Mouse (Mus musculus): ENCODE measurements around the gene Rad52. TPM values are rescaled to one million over a fixed set of nuclear protein-coding genes. Genes with fewer than 3 reads are reported as not detected.

The Rad52 gene
- total RNA-seq, 1 experiment: 21.9 TPM

GRCm38 (mm10) chr6:119903081-119903789 lies 737 bp downstream of the Rad52 start:
- DNase-seq (ENCODE audit: low read depth, low spot score): no peak
- TF ChIP-seq ZC3H11A (IDR thresholded peaks at IDR 0.05; ENCODE audit: borderline replicate concordance, low read depth, low read length) (no peak), CHD2 (IDR thresholded peaks at IDR 0.05; ENCODE audit: low read depth, low read length) (no peak), HCFC1 (IDR thresholded peaks at IDR 0.05; ENCODE audit: borderline replicate concordance, insufficient read depth, low read length) (no peak), MAFK (IDR thresholded peaks at IDR 0.05; ENCODE audit: insufficient read depth, low read depth, low read length) (no peak), ZNF384 (IDR thresholded peaks at IDR 0.05; ENCODE audit: low read depth, low read length) (no peak)
- Histone ChIP-seq H3K9ac (ENCODE audit: insufficient read depth, low read depth, low read length, poor library complexity, severe bottlenecking) (peak overlapping the region; percentile 94), H3K36me3 (ENCODE audit: control insufficient read depth, insufficient read depth, low read length, poor library complexity, severe bottlenecking) (peaks cover 3% of the 10 kb centered on the region; the same call in 1 of the 2 replicates), H3K27ac (ENCODE audit: insufficient read depth, low read depth, low read length, poor library complexity, severe bottlenecking) (no peak overlapping the region), H3K9me3 (ENCODE audit: control insufficient read depth, insufficient read depth, low read depth, low read length) (no peaks in the 10 kb centered on the region), H3K4me3 (ENCODE audit: insufficient read depth in 1 of 2, low read depth in 1 of 2, low read length in 2 of 2, poor library complexity in 1 of 2, severe bottlenecking in 1 of 2) (peak overlapping the region; percentile 86 to 88), H3K4me1 (ENCODE audit: control insufficient read depth in 2 of 2, insufficient read depth in 2 of 2, low read length in 2 of 2, poor library complexity in 1 of 2) (no peaks in the 10 kb centered on the region)
- in situ Hi-C loops (cut with MboI; ENCODE audit: low sequenced_read_pairs in 2 of 2, unreplicated experiment in 2 of 2): loop anchor here (25.0 kb wide), 1 partner anchor 416 kb away; the partner anchor contains the start of gene Fbxl14 (in 2 of the 2)

GRCm38 (mm10) chr6:119905461-119905860 lies 3.0 kb downstream of the Rad52 start:
- no peak for DNase-seq (ENCODE audit: low read depth, low spot score)
- peaks cover 3% of the 10 kb centered on the region; the same call in 1 of the 2 replicates for H3K36me3 ChIP-seq (ENCODE audit: control insufficient read depth, insufficient read depth, low read length, poor library complexity, severe bottlenecking)
- H3K9ac ChIP-seq (ENCODE audit: insufficient read depth, low read depth, low read length, poor library complexity, severe bottlenecking): no peak overlapping the region
- in situ Hi-C loops (cut with MboI; ENCODE audit: low sequenced_read_pairs in 2 of 2, unreplicated experiment in 2 of 2): loop anchor here (25.0 kb wide), 1 partner anchor 418 kb away; the partner anchor contains the start of gene Fbxl14 (in 2 of the 2)
- no peaks in the 10 kb centered on the region for H3K9me3 ChIP-seq (ENCODE audit: control insufficient read depth, insufficient read depth, low read depth, low read length)
- TF ChIP-seq HCFC1 (IDR thresholded peaks at IDR 0.05; ENCODE audit: borderline replicate concordance, insufficient read depth, low read length): no peak
- no peak for TF ChIP-seq ZC3H11A (IDR thresholded peaks at IDR 0.05; ENCODE audit: borderline replicate concordance, low read depth, low read length)
- TF ChIP-seq ZNF384 (IDR thresholded peaks at IDR 0.05; ENCODE audit: low read depth, low read length): no peak
- TF ChIP-seq CHD2 (IDR thresholded peaks at IDR 0.05; ENCODE audit: low read depth, low read length): no peak
- no peak for TF ChIP-seq MAFK (IDR thresholded peaks at IDR 0.05; ENCODE audit: insufficient read depth, low read depth, low read length)
- no peak overlapping the region for H3K27ac ChIP-seq (ENCODE audit: insufficient read depth, low read depth, low read length, poor library complexity, severe bottlenecking)
- H3K4me3 ChIP-seq (ENCODE audit: insufficient read depth in 1 of 2, low read depth in 1 of 2, low read length in 2 of 2, poor library complexity in 1 of 2, severe bottlenecking in 1 of 2): no peak overlapping the region
- no peaks in the 10 kb centered on the region for H3K4me1 ChIP-seq (ENCODE audit: control insufficient read depth in 2 of 2, insufficient read depth in 2 of 2, low read length in 2 of 2, poor library complexity in 1 of 2)

- in situ Hi-C loops (cut with MboI; ENCODE audit: low sequenced_read_pairs in 2 of 2, unreplicated experiment in 2 of 2): loop anchor here (25.0 kb wide), 1 partner anchor 425 kb away; the partner anchor contains the start of gene Fbxl14 (in 2 of the 2)
- TF ChIP-seq HCFC1 (IDR thresholded peaks at IDR 0.05; ENCODE audit: borderline replicate concordance, insufficient read depth, low read length) (no peak), ZNF384 (IDR thresholded peaks at IDR 0.05; ENCODE audit: low read depth, low read length) (no peak), CHD2 (IDR thresholded peaks at IDR 0.05; ENCODE audit: low read depth, low read length) (no peak), ZC3H11A (IDR thresholded peaks at IDR 0.05; ENCODE audit: borderline replicate concordance, low read depth, low read length) (no peak), MAFK (IDR thresholded peaks at IDR 0.05; ENCODE audit: insufficient read depth, low read depth, low read length) (no peak)
- no peak overlapping the region for H3K27ac ChIP-seq (ENCODE audit: insufficient read depth, low read depth, low read length, poor library complexity, severe bottlenecking)
- H3K4me1 ChIP-seq (ENCODE audit: control insufficient read depth in 2 of 2, insufficient read depth in 2 of 2, low read length in 2 of 2, poor library complexity in 1 of 2): no peaks in the 10 kb centered on the region
- H3K9ac ChIP-seq (ENCODE audit: insufficient read depth, low read depth, low read length, poor library complexity, severe bottlenecking): no peak overlapping the region
- DNase-seq (ENCODE audit: low read depth, low spot score): no peak
- H3K36me3 ChIP-seq (ENCODE audit: control insufficient read depth, insufficient read depth, low read length, poor library complexity, severe bottlenecking): peaks cover 25% of the 10 kb centered on the region; the same call in 1 of the 2 replicates
- no peak overlapping the region for H3K4me3 ChIP-seq (ENCODE audit: insufficient read depth in 1 of 2, low read depth in 1 of 2, low read length in 2 of 2, poor library complexity in 1 of 2, severe bottlenecking in 1 of 2)
- no peaks in the 10 kb centered on the region for H3K9me3 ChIP-seq (ENCODE audit: control insufficient read depth, insufficient read depth, low read depth, low read length)
Observed at GRCm38 (mm10) chr6:119912046-119912445, 9.5 kb downstream of the Rad52 start.

- Histone ChIP-seq H3K36me3 (ENCODE audit: control insufficient read depth, insufficient read depth, low read length, poor library complexity, severe bottlenecking) (peaks cover 32% of the 10 kb centered on the region), H3K9ac (ENCODE audit: insufficient read depth, low read depth, low read length, poor library complexity, severe bottlenecking) (no peak overlapping the region), H3K4me1 (ENCODE audit: control insufficient read depth in 2 of 2, insufficient read depth in 2 of 2, low read length in 2 of 2, poor library complexity in 1 of 2) (no peaks in the 10 kb centered on the region), H3K4me3 (ENCODE audit: insufficient read depth in 1 of 2, low read depth in 1 of 2, low read length in 2 of 2, poor library complexity in 1 of 2, severe bottlenecking in 1 of 2) (no peak overlapping the region), H3K9me3 (ENCODE audit: control insufficient read depth, insufficient read depth, low read depth, low read length) (no peaks in the 10 kb centered on the region), H3K27ac (ENCODE audit: insufficient read depth, low read depth, low read length, poor library complexity, severe bottlenecking) (no peak overlapping the region)
- in situ Hi-C loops (cut with MboI; ENCODE audit: low sequenced_read_pairs in 2 of 2, unreplicated experiment in 2 of 2): loop anchor here (25.0 kb wide), 1 partner anchor 428 kb away; the partner anchor contains the start of gene Fbxl14 (in 2 of the 2)
- no peak for DNase-seq (ENCODE audit: low read depth, low spot score)
- TF ChIP-seq HCFC1 (IDR thresholded peaks at IDR 0.05; ENCODE audit: borderline replicate concordance, insufficient read depth, low read length) (no peak), MAFK (IDR thresholded peaks at IDR 0.05; ENCODE audit: insufficient read depth, low read depth, low read length) (no peak), ZNF384 (IDR thresholded peaks at IDR 0.05; ENCODE audit: low read depth, low read length) (no peak), ZC3H11A (IDR thresholded peaks at IDR 0.05; ENCODE audit: borderline replicate concordance, low read depth, low read length) (no peak), CHD2 (IDR thresholded peaks at IDR 0.05; ENCODE audit: low read depth, low read length) (no peak)
Observed at GRCm38 (mm10) chr6:119915710-119916109, 13.2 kb downstream of the Rad52 start.
